ENCODE assay signal across 17 mouse cellular contexts in genomic region chr1:170864754-170865153, GRCm38 (mm10). TPM values are rescaled to one million over a fixed set of nuclear protein-coding genes. Genes with fewer than 3 reads are reported as not detected.
"Had no signal": no experiment of that assay in that cellular context is flagged by ENCODE, and none has a peak within 500 bp of the region (broad histone marks: within the 10 kb centered on the region; RNA-seq: fewer than 3 reads in every experiment).

No protein-coding gene starts in this region.

- H3K9ac ChIP-seq: intestine, embryonic 15.5 days; liver, embryonic 13.5 days; liver, postnatal 0 days; lung, embryonic 15.5 days; midbrain, embryonic 15.5 days; neural tube, embryonic 13.5 days had no signal

- H3K27me3 ChIP-seq: intestine, embryonic 15.5 days; liver, embryonic 13.5 days; lung, embryonic 15.5 days; midbrain, embryonic 15.5 days; neural tube, embryonic 13.5 days had no signal

- H3K36me3 ChIP-seq: intestine, embryonic 15.5 days; limb, embryonic 10.5 days; lung, embryonic 15.5 days; midbrain, embryonic 15.5 days; neural tube, embryonic 13.5 days had no signal

- DNase-seq: kidney, postnatal 10 days; liver, embryonic 13.5 days; liver, postnatal 0 days; lung, postnatal 14 days; right cerebral cortex, postnatal 14 days; thymus, adult 18-20 months; thymus, postnatal 14 days had no signal

- H3K27ac ChIP-seq: intestine, embryonic 15.5 days; left cerebral cortex, adult 2 months; limb, embryonic 10.5 days; liver, embryonic 13.5 days; lung, embryonic 15.5 days; midbrain, embryonic 15.5 days; neural tube, embryonic 13.5 days had no signal

- H3K9me3 ChIP-seq: intestine, embryonic 15.5 days; limb, embryonic 10.5 days; liver, embryonic 13.5 days; lung, embryonic 15.5 days; midbrain, embryonic 15.5 days; neural tube, embryonic 13.5 days had no signal

- H3K4me1 ChIP-seq: intestine, embryonic 15.5 days had no signal

- H3K4me3 ChIP-seq: intestine, embryonic 15.5 days; left cerebral cortex, adult 2 months; limb, embryonic 10.5 days; liver, embryonic 13.5 days; lung, embryonic 15.5 days; midbrain, embryonic 15.5 days; neural tube, embryonic 13.5 days had no signal

- H3K4me2 ChIP-seq: intestine, embryonic 15.5 days; lung, embryonic 15.5 days; midbrain, embryonic 11.5 days; midbrain, embryonic 15.5 days; neural tube, embryonic 13.5 days had no signal

- ATAC-seq: intestine, embryonic 15.5 days; liver, postnatal 0 days; midbrain, embryonic 15.5 days had no signal

RNA-seq across cellular contexts. Expression of gene Gm26620, which starts 20.1 kb away (rescaled TPM):
- total RNA-seq: monocyte, adult 5-6 weeks had no signal
- polyA plus RNA-seq: kidney, embryonic 14.5 days had no signal

RNA-seq across cellular contexts. Expression of gene Fcrlb, which starts 48.0 kb away (rescaled TPM):
- total RNA-seq: megakaryocyte progenitor cell, adult 5-6 weeks; monocyte, adult 5-6 weeks had no signal
- polyA plus RNA-seq: kidney, embryonic 14.5 days; limb, embryonic 10.5 days; liver, embryonic 13.5 days; lung, embryonic 15.5 days; midbrain, embryonic 11.5 days had no signal
